In the genomic region with DNA sequence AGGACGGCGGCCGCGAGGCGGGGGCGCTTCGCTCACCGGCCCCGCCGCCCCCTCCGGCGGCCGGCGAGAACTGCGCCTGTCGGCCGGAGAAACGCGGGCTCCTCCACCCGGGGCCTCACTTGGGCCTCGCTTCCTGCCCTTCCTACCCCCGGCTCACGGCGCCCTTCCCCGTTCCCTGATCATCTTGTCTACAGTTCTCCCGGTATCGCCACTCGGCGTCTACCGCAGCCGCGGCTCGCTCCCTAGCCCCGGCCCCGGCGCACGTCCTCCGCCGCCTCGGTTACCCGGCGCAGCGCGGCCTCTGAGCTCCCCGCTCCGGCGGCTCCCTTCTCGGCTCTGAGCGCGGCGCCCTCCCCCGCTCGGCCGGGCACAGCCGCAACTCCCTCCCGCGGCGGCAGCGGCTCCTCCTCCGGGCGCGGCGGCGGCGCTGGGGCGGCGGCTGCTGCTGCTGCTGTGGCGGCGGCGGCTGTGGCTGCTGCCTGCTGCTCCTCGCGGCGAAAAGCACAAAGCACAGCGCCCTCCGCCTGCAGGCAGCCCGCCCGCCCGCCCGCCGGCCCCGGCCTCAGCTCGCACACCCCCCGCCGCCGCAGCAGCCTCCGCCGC, we compare ENCODE assay signal across 7 mouse cellular contexts. TPM values are rescaled to one million over a fixed set of nuclear protein-coding genes. Genes with fewer than 3 reads are reported as not detected.
DNase-seq lines count a peak whose midpoint lies in the region; ATAC-seq and TF ChIP-seq lines count a peak whose summit lies in the region.

No protein-coding gene starts in this region.

- no peak for TF ChIP-seq EP300 in CH12.LX (IDR thresholded peaks at IDR 0.05; ENCODE audit: low read length)

- peaks cover 6 to 37% of the 10 kb centered on the region in 2 experiments for H3K4me1 ChIP-seq in CH12.LX (ENCODE audit: control insufficient read depth in 1 of 2, insufficient read depth in 2 of 2)
- peaks cover 54% of the 10 kb centered on the region for H3K4me1 ChIP-seq in erythroblast, embryonic 14.5 days (ENCODE audit: control insufficient read depth)
- peaks cover 50% of the 10 kb centered on the region for H3K4me1 ChIP-seq in megakaryocyte, embryonic 14.5 days

- no peak for TF ChIP-seq POLR2A in CH12.LX (IDR thresholded peaks at IDR 0.05; ENCODE audit: low read depth, low read length)

- dilution Hi-C loops in CH12.LX (cut with MboI; ENCODE audit: extremely low pct_ligation_motif_present, extremely low pct_unique_long_range_greater_than_20kb, low sequenced_read_pairs): loop anchor here (25.0 kb wide), 1 partner anchor 95 kb away; a partner anchor contains a TSS

- H3K36me3 ChIP-seq in CH12.LX (replicated peaks in 1 of 2; ENCODE audit: control insufficient read depth in 1 of 2, insufficient read depth in 1 of 2, low read length in 1 of 2): peaks cover 24 to 29% of the 10 kb centered on the region in 2 experiments
- peaks cover 44% of the 10 kb centered on the region for H3K36me3 ChIP-seq in erythroblast, embryonic 14.5 days (ENCODE audit: control insufficient read depth)
- H3K36me3 ChIP-seq in megakaryocyte, embryonic 14.5 days (replicated peaks; ENCODE audit: low read length): peaks cover 37% of the 10 kb centered on the region

- intact Hi-C loops in heart, postnatal 36 days (cut with DNase I): loop anchor here (2.0 to 5.0 kb wide), 2 partner anchors 21 to 240 kb away; a partner anchor contains a TSS
- intact Hi-C loops in left cerebral cortex, postnatal 25 days (cut with DNase I): loop anchor here (2.0 kb wide), 1 partner anchor 21 kb away; a partner anchor contains a TSS

- peak overlapping the region; percentile 73 to 81 (median 75) for H3K4me3 ChIP-seq in CH12.LX (replicated peaks in 1 of 3; ENCODE audit: low read depth in 2 of 3, low read length in 2 of 3, poor library complexity in 1 of 3)
- H3K4me3 ChIP-seq in erythroblast, embryonic 14.5 days (replicated peaks): peak overlapping the region; percentile 99
- H3K4me3 ChIP-seq in megakaryocyte, embryonic 14.5 days (replicated peaks): peak overlapping the region; percentile 92

- in situ Hi-C loops in CH12.LX (cut with MboI; ENCODE audit: low pct_ligation_motif_present, low pct_unique_long_range_greater_than_20kb, low sequenced_read_pairs): no loop called here

- peaks cover 42% of the 10 kb centered on the region for H3K79me2 ChIP-seq in CH12.LX (replicated peaks; ENCODE audit: control insufficient read depth, extremely low read depth, insufficient read depth, poor library complexity, severe bottlenecking)

- peak overlapping the region; percentile 93 for H3K9ac ChIP-seq in CH12.LX (ENCODE audit: insufficient read depth, low read depth)

- DNase-seq in CH12.LX (ENCODE audit: extremely low read depth): peak; percentile 54
- peak; percentile 63 to 76 for DNase-seq in heart, postnatal 36 days
- peak; percentile 58 to 68 for DNase-seq in left cerebral cortex, postnatal 25 days (ENCODE audit: low spot score in 2 of 2)
- peak; percentile 70 for DNase-seq in spleen, adult 12 weeks (ENCODE audit: low spot score)

- peak overlapping the region; percentile 23; the same call in 1 of the 2 replicates for H3K4me2 ChIP-seq in CH12.LX (ENCODE audit: insufficient read depth, low read depth, poor library complexity, severe bottlenecking)

- H3K9me3 ChIP-seq in CH12.LX (replicated peaks; ENCODE audit: low read length): no peaks in the 10 kb centered on the region
- H3K9me3 ChIP-seq in erythroblast, embryonic 14.5 days (ENCODE audit: control insufficient read depth, low read length): no peaks in the 10 kb centered on the region
- no peaks in the 10 kb centered on the region for H3K9me3 ChIP-seq in megakaryocyte, embryonic 14.5 days

- no peak for TF ChIP-seq RAD21 in CH12.LX (IDR thresholded peaks at IDR 0.05; ENCODE audit: low read depth, low read length)

- peak overlapping the region; percentile 95 for H3K27ac ChIP-seq in CH12.LX (ENCODE audit: insufficient read depth, low read depth)

- peaks cover 6% of the 10 kb centered on the region for H3K27me3 ChIP-seq in CH12.LX (replicated peaks)
- H3K27me3 ChIP-seq in erythroblast, embryonic 14.5 days (ENCODE audit: control insufficient read depth): peaks cover 19% of the 10 kb centered on the region
- H3K27me3 ChIP-seq in megakaryocyte, embryonic 14.5 days (replicated peaks): peaks cover 8% of the 10 kb centered on the region

- peak; percentile 12 for ATAC-seq in activated CD4-positive, CD25-positive, alpha-beta regulatory T cell, adult 4 months

- peak in 1 of 2 experiments; percentile 41; a peak in 2 of 4 replicates for TF ChIP-seq CTCF in CH12.LX (conservative IDR thresholded peaks at IDR 0.05 in 1 of 2, IDR thresholded peaks at IDR 0.05 in 1 of 2; ENCODE audit: low read depth in 2 of 2, low read length in 2 of 2)

TF ChIP-seq in CH12.LX, 34 proteins besides CTCF, POLR2A, EP300 and RAD21:
- TF ChIP-seq MAFK (IDR thresholded peaks at IDR 0.05; ENCODE audit: insufficient replicate concordance, low read length) (no peak), MYC (IDR thresholded peaks at IDR 0.05; ENCODE audit: low read depth, low read length) (no peak), UBTF (IDR thresholded peaks at IDR 0.05; ENCODE audit: low read depth, low read length) (peak; percentile 99)

RNA-seq across cellular contexts. Expression of a gene that starts 2.1 kb away (rescaled TPM):
- total RNA-seq in CH12.LX (2012; rRNA removed): 126 and 142 TPM in 2 replicates
- 89.9 and 99.8 TPM in 2 replicates for total RNA-seq in CH12.LX (2014; rRNA removed)
- polyA plus RNA-seq in CH12.LX (2012; ENCODE audit: insufficient read length, low read depth): 124 and 149 TPM in 2 replicates
- polyA plus RNA-seq in activated CD4-positive, CD25-positive, alpha-beta regulatory T cell, adult 4 months (2017; shearing (Covaris generic)): 10 to 100 TPM; 37.4 to 49.6 TPM
- 10.3 and 12.3 TPM in 2 replicates for polyA plus RNA-seq in erythroblast, embryonic 14.5 days (2012)
- 10 to 100 TPM; 57.2 to 60.4 TPM for total RNA-seq in heart, postnatal 36 days (2021)
- 100 to 1,000 TPM; 123 to 127 TPM for total RNA-seq in left cerebral cortex, postnatal 25 days (2021)
- polyA plus RNA-seq in megakaryocyte, embryonic 14.5 days (2012; ENCODE audit: insufficient read depth, low replicate concordance): 46.9 and 85.8 TPM in 2 replicates

RNA-seq across cellular contexts. Expression of a gene that starts 21.0 kb away (rescaled TPM):
- total RNA-seq in CH12.LX (2012; rRNA removed): 46.6 and 51.3 TPM in 2 replicates
- total RNA-seq in CH12.LX (2014; rRNA removed): 38.3 and 40.7 TPM in 2 replicates
- polyA plus RNA-seq in CH12.LX (2012; ENCODE audit: insufficient read length, low read depth): 52.0 and 59.0 TPM in 2 replicates
- 1 to 10 TPM; 7.5 to 8.3 TPM for polyA plus RNA-seq in activated CD4-positive, CD25-positive, alpha-beta regulatory T cell, adult 4 months (2017; shearing (Covaris generic))
- polyA plus RNA-seq in erythroblast, embryonic 14.5 days (2012): 4.5 and 6.0 TPM in 2 replicates
- total RNA-seq in heart, postnatal 36 days (2021): 10 to 100 TPM; 22.9 to 24.2 TPM
- total RNA-seq in left cerebral cortex, postnatal 25 days (2021): 100 to 1,000 TPM; 231 to 242 TPM
- polyA plus RNA-seq in megakaryocyte, embryonic 14.5 days (2012; ENCODE audit: insufficient read depth, low replicate concordance): 64.8 and 80.0 TPM in 2 replicates

RNA-seq across cellular contexts. Expression of a gene that starts 32.7 kb away (rescaled TPM):
- total RNA-seq in CH12.LX (2012; rRNA removed) (27.8 and 31.0 TPM in 2 replicates), CH12.LX (2014; rRNA removed) (24.8 and 27.0 TPM in 2 replicates)
- polyA plus RNA-seq in CH12.LX (2012; ENCODE audit: insufficient read length, low read depth): 32.4 and 32.9 TPM in 2 replicates
- 10 to 100 TPM; 54.5 to 58.3 TPM for polyA plus RNA-seq in activated CD4-positive, CD25-positive, alpha-beta regulatory T cell, adult 4 months (2017; shearing (Covaris generic))
- polyA plus RNA-seq in erythroblast, embryonic 14.5 days (2012): 8.1 and 8.9 TPM in 2 replicates
- 10 to 100 TPM; 25.2 to 26.7 TPM for total RNA-seq in heart, postnatal 36 days (2021)
- 10 to 100 TPM; 67.8 to 71.4 TPM for total RNA-seq in left cerebral cortex, postnatal 25 days (2021)
- polyA plus RNA-seq in megakaryocyte, embryonic 14.5 days (2012; ENCODE audit: insufficient read depth, low replicate concordance): 46.7 and 48.3 TPM in 2 replicates

RNA-seq across cellular contexts. Expression of a gene that starts 48.6 kb away (rescaled TPM):
- total RNA-seq in CH12.LX (2012; rRNA removed): 0.08 TPM in 1 of 2 replicates, not detected in the other
- 0.04 TPM in 1 of 2 replicates, not detected in the other for total RNA-seq in CH12.LX (2014; rRNA removed)
- polyA plus RNA-seq in CH12.LX (2012; ENCODE audit: insufficient read length, low read depth): not detected in 2 replicates
- polyA plus RNA-seq in activated CD4-positive, CD25-positive, alpha-beta regulatory T cell, adult 4 months (2017; shearing (Covaris generic)): 1 to 10 TPM in 1 of 2 experiments, not detected in 1; 2.9 TPM
- polyA plus RNA-seq in erythroblast, embryonic 14.5 days (2012): 575 and 672 TPM in 2 replicates
- total RNA-seq in heart, postnatal 36 days (2021): 1 to 10 TPM; 2.1 to 7.8 TPM
- under 1 TPM; 0.62 to 0.73 TPM for total RNA-seq in left cerebral cortex, postnatal 25 days (2021)
- 0.13 and 2.8 TPM in 2 replicates for polyA plus RNA-seq in megakaryocyte, embryonic 14.5 days (2012; ENCODE audit: insufficient read depth, low replicate concordance)

RNA-seq across cellular contexts. Expression of a gene that starts 48.9 kb away (rescaled TPM):
- total RNA-seq in CH12.LX (2012; rRNA removed): 0.04 TPM in 1 of 2 replicates, not detected in the other
- not detected in 2 replicates for total RNA-seq in CH12.LX (2014; rRNA removed)
- not detected in 2 replicates for polyA plus RNA-seq in CH12.LX (2012; ENCODE audit: insufficient read length, low read depth)
- polyA plus RNA-seq in activated CD4-positive, CD25-positive, alpha-beta regulatory T cell, adult 4 months (2017; shearing (Covaris generic)): not detected
- 0.01 and 0.02 TPM in 2 replicates for polyA plus RNA-seq in erythroblast, embryonic 14.5 days (2012)
- 1 to 10 TPM in 1 of 2 experiments, under 1 TPM in 1; 0.73 to 1.1 TPM for total RNA-seq in heart, postnatal 36 days (2021)
- 1 to 10 TPM; 1.2 TPM for total RNA-seq in left cerebral cortex, postnatal 25 days (2021)
- not detected in 2 replicates for polyA plus RNA-seq in megakaryocyte, embryonic 14.5 days (2012; ENCODE audit: insufficient read depth, low replicate concordance)

Comparison
In these comparisons a context has a peak if more than half of its experiments do, and no peak if none do; other contexts are left out.
1. Peak in every context shown above with its lines: DNase-seq, ATAC-seq, H3K4me3 ChIP-seq and H3K27ac ChIP-seq.